Mouse (Mus musculus): ENCODE measurements at regions not wholly inside any gene's neighbourhood (a gene's known extent, or its start where the extent isn't known, plus 50 kb on each side); places are given as distances from the start of the nearest gene placed in this dataset.

- H3K4me3 ChIP-seq, result no peak overlapping the region
- no peaks in the 10 kb centered on the region for H3K36me3 ChIP-seq
- H3K4me1 ChIP-seq, result no peaks in the 10 kb centered on the region
- H3K27ac ChIP-seq, result no peak overlapping the region
- no peaks in the 10 kb centered on the region for H3K9me3 ChIP-seq
- no peak overlapping the region for H3K4me2 ChIP-seq
- no peak for ATAC-seq (ENCODE audit: insufficient number of reproducible peaks, low FRiP score, low TSS enrichment, low read depth)
- no peak overlapping the region for H3K9ac ChIP-seq
- 93% methylated on average over 8 of the region's 8 CpGs for WGBS
- H3K27me3 ChIP-seq, result no peaks in the 10 kb centered on the region
These were observed 170.1 kb downstream of the 1700064H15Rik start for GRCm38 (mm10) chr3:19458386-19458785.

- no peak overlapping the region for H3K9ac ChIP-seq
- no peak for ATAC-seq (ENCODE audit: insufficient number of reproducible peaks, low FRiP score, low TSS enrichment, low read depth)
- no peak overlapping the region for H3K27ac ChIP-seq
- no peak overlapping the region for H3K4me2 ChIP-seq
- no peak overlapping the region for H3K4me3 ChIP-seq
- no peaks in the 10 kb centered on the region for H3K27me3 ChIP-seq
- no peaks in the 10 kb centered on the region for H3K36me3 ChIP-seq
- WGBS, result 92% methylated on average over 2 of the region's 2 CpGs
- H3K9me3 ChIP-seq, result no peaks in the 10 kb centered on the region
- no peaks in the 10 kb centered on the region for H3K4me1 ChIP-seq
These were observed 171.0 kb downstream of the 1700064H15Rik start for GRCm38 (mm10) chr3:19457431-19457830.

GRCm38 (mm10) chr3:19455838-19456448 lies 172.5 kb downstream of the 1700064H15Rik start:
- Histone ChIP-seq H3K9me3 (no peaks in the 10 kb centered on the region), H3K27me3 (no peaks in the 10 kb centered on the region), H3K27ac (no peak overlapping the region), H3K4me3 (no peak overlapping the region), H3K4me2 (no peak overlapping the region), H3K36me3 (no peaks in the 10 kb centered on the region), H3K4me1 (no peaks in the 10 kb centered on the region), H3K9ac (no peak overlapping the region)
- no peak for ATAC-seq (ENCODE audit: insufficient number of reproducible peaks, low FRiP score, low TSS enrichment, low read depth)
- 72% methylated on average over 4 of the region's 4 CpGs for WGBS

GRCm38 (mm10) chr3:19451022-19451421 lies 177.5 kb downstream of the 1700064H15Rik start:
- Histone ChIP-seq H3K27ac (no peak overlapping the region), H3K9me3 (no peaks in the 10 kb centered on the region), H3K4me2 (no peak overlapping the region), H3K27me3 (no peaks in the 10 kb centered on the region), H3K36me3 (no peaks in the 10 kb centered on the region), H3K4me3 (no peak overlapping the region), H3K9ac (no peak overlapping the region), H3K4me1 (no peaks in the 10 kb centered on the region)
- no peak for ATAC-seq (ENCODE audit: insufficient number of reproducible peaks, low FRiP score, low TSS enrichment, low read depth)
- WGBS, result 30% methylated on average over 3 of the region's 3 CpGs

GRCm38 (mm10) chr3:19448931-19449330 lies 179.5 kb downstream of the 1700064H15Rik start:
- Histone ChIP-seq H3K27ac (no peak overlapping the region), H3K4me2 (no peak overlapping the region), H3K36me3 (no peaks in the 10 kb centered on the region), H3K9me3 (no peaks in the 10 kb centered on the region), H3K9ac (no peak overlapping the region), H3K4me3 (no peak overlapping the region), H3K27me3 (no peaks in the 10 kb centered on the region), H3K4me1 (no peaks in the 10 kb centered on the region)
- ATAC-seq (ENCODE audit: insufficient number of reproducible peaks, low FRiP score, low TSS enrichment, low read depth), result no peak
- WGBS, result 86% methylated on average over 3 of the region's 3 CpGs

GRCm38 (mm10) chr3:19448192-19448591 lies 180.3 kb downstream of the 1700064H15Rik start:
- Histone ChIP-seq H3K4me1 (no peaks in the 10 kb centered on the region), H3K9ac (no peak overlapping the region), H3K36me3 (no peaks in the 10 kb centered on the region), H3K4me3 (no peak overlapping the region), H3K9me3 (no peaks in the 10 kb centered on the region), H3K27ac (no peak overlapping the region), H3K27me3 (no peaks in the 10 kb centered on the region), H3K4me2 (no peak overlapping the region)
- ATAC-seq (ENCODE audit: insufficient number of reproducible peaks, low FRiP score, low TSS enrichment, low read depth), result no peak
- 79% methylated on average over 2 of the region's 2 CpGs for WGBS

- no peak for ATAC-seq (ENCODE audit: insufficient number of reproducible peaks, low FRiP score, low TSS enrichment, low read depth)
- Histone ChIP-seq H3K36me3 (no peaks in the 10 kb centered on the region), H3K4me1 (no peaks in the 10 kb centered on the region), H3K4me2 (no peak overlapping the region), H3K9ac (no peak overlapping the region), H3K27me3 (no peaks in the 10 kb centered on the region), H3K4me3 (no peak overlapping the region), H3K27ac (no peak overlapping the region), H3K9me3 (no peaks in the 10 kb centered on the region)
- 69% methylated on average over 1 of the region's 1 CpGs for WGBS
These were observed 180.7 kb downstream of the 1700064H15Rik start for GRCm38 (mm10) chr3:19447733-19448132.

- WGBS, result 40% methylated on average over 2 of the region's 2 CpGs
- H3K9ac ChIP-seq, result no peak overlapping the region
- H3K27ac ChIP-seq, result no peak overlapping the region
- no peak overlapping the region for H3K4me3 ChIP-seq
- H3K4me2 ChIP-seq, result no peak overlapping the region
- H3K36me3 ChIP-seq, result no peaks in the 10 kb centered on the region
- no peaks in the 10 kb centered on the region for H3K9me3 ChIP-seq
- H3K27me3 ChIP-seq, result no peaks in the 10 kb centered on the region
- H3K4me1 ChIP-seq, result no peaks in the 10 kb centered on the region
- no peak for ATAC-seq (ENCODE audit: insufficient number of reproducible peaks, low FRiP score, low TSS enrichment, low read depth)
These were observed 183.6 kb downstream of the 1700064H15Rik start for GRCm38 (mm10) chr3:19444914-19445313.

- Histone ChIP-seq H3K27ac (no peak overlapping the region), H3K4me1 (no peaks in the 10 kb centered on the region), H3K9me3 (no peaks in the 10 kb centered on the region), H3K9ac (no peak overlapping the region), H3K4me3 (no peak overlapping the region), H3K36me3 (no peaks in the 10 kb centered on the region), H3K4me2 (no peak overlapping the region), H3K27me3 (no peaks in the 10 kb centered on the region)
- ATAC-seq (ENCODE audit: insufficient number of reproducible peaks, low FRiP score, low TSS enrichment, low read depth), result no peak
- WGBS, result 62% methylated on average over 1 of the region's 1 CpGs
These were observed 186.7 kb downstream of the 1700064H15Rik start for GRCm38 (mm10) chr3:19441827-19442226.

GRCm38 (mm10) chr3:19430159-19430558 lies 198.3 kb downstream of the 1700064H15Rik start:
- H3K4me2 ChIP-seq, result no peak overlapping the region
- peaks cover 12% of the 10 kb centered on the region for H3K4me1 ChIP-seq
- no peak overlapping the region for H3K9ac ChIP-seq
- H3K27me3 ChIP-seq, result no peaks in the 10 kb centered on the region
- no peaks in the 10 kb centered on the region for H3K9me3 ChIP-seq
- ATAC-seq (ENCODE audit: insufficient number of reproducible peaks, low FRiP score, low TSS enrichment, low read depth), result no peak
- 67% methylated on average over 4 of the region's 4 CpGs for WGBS
- H3K4me3 ChIP-seq, result no peak overlapping the region
- no peaks in the 10 kb centered on the region for H3K36me3 ChIP-seq
- H3K27ac ChIP-seq, result no peak overlapping the region

- no peaks in the 10 kb centered on the region for H3K9me3 ChIP-seq
- H3K4me1 ChIP-seq, result peaks cover 12% of the 10 kb centered on the region
- H3K36me3 ChIP-seq, result no peaks in the 10 kb centered on the region
- no peaks in the 10 kb centered on the region for H3K27me3 ChIP-seq
- no peak overlapping the region for H3K9ac ChIP-seq
- H3K27ac ChIP-seq, result no peak overlapping the region
- H3K4me2 ChIP-seq, result no peak overlapping the region
- ATAC-seq (ENCODE audit: insufficient number of reproducible peaks, low FRiP score, low TSS enrichment, low read depth), result no peak
- 70% methylated on average over 6 of the region's 6 CpGs for WGBS
- no peak overlapping the region for H3K4me3 ChIP-seq
These were observed 198.9 kb downstream of the 1700064H15Rik start for GRCm38 (mm10) chr3:19429422-19430076.

- Histone ChIP-seq H3K4me1 (peaks cover 12% of the 10 kb centered on the region), H3K4me2 (no peak overlapping the region), H3K9ac (no peak overlapping the region), H3K9me3 (no peaks in the 10 kb centered on the region), H3K27ac (no peak overlapping the region), H3K36me3 (no peaks in the 10 kb centered on the region), H3K27me3 (no peaks in the 10 kb centered on the region), H3K4me3 (no peak overlapping the region)
- no peak for ATAC-seq (ENCODE audit: insufficient number of reproducible peaks, low FRiP score, low TSS enrichment, low read depth)
These were observed 199.5 kb downstream of the 1700064H15Rik start for GRCm38 (mm10) chr3:19429010-19429409.
